Mouse (Mus musculus) gastrocnemius, postnatal 4 days (tissue): ENCODE measurements around the gene Syndig1l. TPM values are rescaled to one million over a fixed set of nuclear protein-coding genes. Genes with fewer than 3 reads are reported as not detected.

ENCODE experiments used
- DNase-seq, 2 experiments: peaks; one replicate each; pipeline ENCODE4 v3.0.0; 2021 to 2022; ENCODE audit warnings: low spot score in 2 of 2, mixed read lengths in 2 of 2
- long read RNA-seq, 2 experiments: library from polyadenylated mRNA; stranded (forward); transcript quantifications; one replicate each; pipeline ENCODE4 v2.0.0; 2021
- total RNA-seq, 2 experiments: library from RNA; stranded (reverse); gene quantifications; 2 replicates each; pipeline ENCODE4 v1.2.3; 2021

Syndig1l gene
- total RNA-seq, result not detected
- long read RNA-seq, experiment 1, result 0 reads
- long read RNA-seq, experiment 2, result 0 reads

- peak; percentile 70 to 78 for DNase-seq
These were observed at the start of gene Syndig1l for GRCm38 (mm10) chr12:84698319-84699081. Gene Syndig1l, minus strand, starts transcription at chr12:84698831.

- no peak for DNase-seq
These were observed 49.5 kb upstream of the Syndig1l start for GRCm38 (mm10) chr12:84748134-84748533.

DNA sequence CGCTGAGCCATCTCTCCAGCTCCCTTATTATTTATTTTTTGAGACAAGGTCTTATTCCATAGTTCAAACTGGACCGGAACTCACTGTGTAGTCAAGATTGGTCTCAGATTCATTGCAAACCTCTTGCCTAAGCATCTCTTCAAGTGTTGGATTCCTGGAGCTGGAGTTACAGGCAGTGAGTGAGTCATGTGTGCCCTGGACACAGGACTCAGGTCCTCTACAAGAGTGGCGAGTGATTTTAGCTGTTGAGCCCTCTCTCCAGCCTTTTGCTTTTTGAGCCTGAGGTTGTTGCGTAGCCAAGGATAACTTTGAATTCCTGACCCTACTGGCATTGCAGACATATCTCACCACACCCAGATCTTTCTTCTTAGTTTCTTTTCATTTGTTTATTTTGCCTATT is 47.1 kb upstream of the Syndig1l start:
- no peak for DNase-seq

- no peak for DNase-seq
These were observed 44.9 kb upstream of the Syndig1l start for GRCm38 (mm10) chr12:84743496-84743895.

DNA sequence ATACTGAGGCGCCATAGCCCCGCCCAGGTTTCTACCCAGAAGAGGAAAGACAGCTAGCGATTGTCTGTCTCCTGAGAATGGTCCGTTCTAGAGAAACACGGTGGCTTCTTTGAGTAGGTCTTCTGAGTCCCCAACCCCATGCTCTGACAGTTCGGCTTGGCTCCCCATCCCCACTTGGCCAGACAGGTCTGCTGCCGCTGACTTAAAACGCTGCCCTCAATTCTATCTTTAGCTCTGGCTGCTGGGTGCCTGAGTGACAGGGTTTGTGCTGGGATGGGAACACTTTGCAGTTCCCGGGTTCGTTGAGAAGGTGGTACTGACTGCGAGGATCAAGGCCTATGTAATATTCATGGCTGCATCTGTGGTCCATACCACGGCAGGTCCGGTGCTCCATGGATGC is 34.7 kb upstream of the Syndig1l start:
- no peak for DNase-seq

DNA sequence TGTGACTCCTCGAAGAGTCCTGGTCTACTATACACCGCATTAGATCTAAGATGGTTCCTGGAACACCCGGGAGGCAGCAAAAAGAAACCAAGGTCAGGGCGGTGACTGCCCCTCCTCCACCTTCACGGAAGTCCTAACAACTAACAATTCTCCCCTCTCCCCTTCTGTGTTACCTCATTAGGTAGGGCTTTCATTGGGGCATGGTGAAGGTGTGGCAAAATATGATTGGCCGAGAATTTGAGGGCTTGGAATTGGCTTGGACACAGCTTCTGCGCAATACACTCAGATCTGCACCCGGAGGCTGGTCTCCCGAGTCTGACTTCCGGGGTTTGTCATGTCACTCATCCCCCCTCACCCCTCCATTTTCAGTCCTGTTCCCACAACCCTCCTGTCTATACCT is 29.8 kb upstream of the Syndig1l start:
- no peak for DNase-seq

- DNase-seq, result no peak
These were observed 28.8 kb upstream of the Syndig1l start for GRCm38 (mm10) chr12:84727434-84727833.

DNA sequence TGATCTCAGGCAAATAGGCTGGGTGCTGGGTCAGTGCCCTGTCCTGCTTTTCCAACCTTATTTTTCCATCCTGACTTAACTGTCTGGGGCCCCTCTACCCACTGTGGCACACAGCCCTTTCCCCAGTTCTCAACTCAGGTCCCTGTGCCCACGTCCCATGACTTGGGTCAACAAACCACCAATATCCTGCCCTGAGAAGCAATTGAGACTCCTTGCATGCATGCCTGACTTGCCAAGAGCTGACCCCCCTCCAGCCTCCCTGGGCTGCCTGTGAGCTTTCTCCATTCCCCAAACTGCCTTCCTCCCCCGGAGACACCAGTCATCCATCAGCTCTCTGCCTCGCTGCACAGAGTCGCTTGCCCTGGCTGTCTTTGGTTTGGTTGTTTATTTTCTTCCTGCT is 28.4 kb upstream of the Syndig1l start:
- DNase-seq, result no peak

DNA sequence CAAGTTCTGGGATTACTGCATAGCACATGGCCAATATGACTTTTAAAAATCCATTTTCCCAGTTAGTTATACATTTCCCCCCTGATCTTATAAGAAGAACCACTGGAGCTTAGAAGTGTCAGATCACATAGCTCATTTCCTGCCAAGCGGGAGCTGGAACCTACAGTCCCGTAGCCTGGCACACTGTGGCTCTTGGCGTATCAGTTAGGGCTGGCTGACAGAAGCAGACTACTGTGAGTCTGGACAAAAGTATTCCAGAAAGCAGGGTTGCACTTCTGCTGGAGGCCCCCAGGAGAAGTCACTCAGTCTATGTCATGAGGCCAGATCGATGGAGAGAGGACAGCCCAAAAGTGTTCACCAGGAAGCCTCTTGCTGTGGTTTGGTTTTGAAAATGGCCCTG is 27.8 kb upstream of the Syndig1l start:
- no peak for DNase-seq

GRCm38 (mm10) chr12:84718462-84719244 is 20.0 kb upstream of the Syndig1l start:
- DNase-seq, result no peak

DNA sequence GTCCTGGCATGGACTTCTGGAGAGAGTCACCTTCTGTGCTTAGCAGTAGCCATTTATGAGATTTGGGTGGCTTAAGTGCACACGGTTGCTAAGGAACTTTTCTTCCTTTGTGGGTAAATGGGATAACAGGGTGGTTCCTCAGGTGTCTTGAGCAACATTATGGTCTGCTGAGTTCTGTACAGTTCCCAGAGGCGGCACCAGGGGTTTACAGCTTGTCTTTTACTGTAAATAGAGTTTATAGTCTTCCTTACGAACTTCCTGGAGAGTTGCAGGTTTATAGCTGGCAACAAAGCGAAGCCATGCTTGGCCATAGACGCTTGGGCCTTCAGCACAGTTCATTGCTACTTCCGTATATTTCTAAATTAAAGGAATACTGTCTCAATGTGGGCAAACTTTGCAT is 15.9 kb upstream of the Syndig1l start:
- DNase-seq, result no peak

DNA sequence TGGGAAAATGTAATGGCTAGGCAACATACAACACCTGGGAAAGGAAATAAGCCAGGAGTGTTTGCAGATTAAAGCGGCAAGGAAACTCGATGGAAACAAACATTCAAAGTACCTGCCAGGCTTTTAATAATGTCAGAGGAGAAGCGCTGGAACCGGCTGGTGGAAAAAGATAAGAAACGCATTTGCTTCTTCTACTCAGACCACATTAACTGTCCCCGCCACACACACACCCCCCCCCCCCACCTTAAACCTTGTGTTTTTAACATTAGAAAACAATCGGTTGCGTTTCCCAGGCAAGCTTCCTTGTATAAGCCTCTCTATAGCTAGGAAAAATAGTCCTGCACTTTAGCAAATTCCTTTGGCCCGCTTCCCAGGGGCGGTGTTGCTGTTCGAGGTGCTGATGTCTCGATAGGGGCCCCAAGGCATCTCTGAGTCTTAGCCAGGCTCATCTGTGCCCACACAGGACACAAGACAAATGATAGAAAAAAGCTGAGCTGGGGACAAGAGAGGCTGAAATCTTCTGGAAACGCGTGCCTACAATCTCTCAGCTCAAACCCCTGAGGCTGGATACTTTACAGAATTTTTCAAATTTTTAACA is 11.3 kb upstream of the Syndig1l start:
- peak in 1 of 2 experiments; percentile 20 for DNase-seq

GRCm38 (mm10) chr12:84707804-84708203 is 9.2 kb upstream of the Syndig1l start:
- DNase-seq, result no peak

- DNase-seq, result no peak
These were observed 8.3 kb upstream of the Syndig1l start for GRCm38 (mm10) chr12:84706886-84707285.

DNA sequence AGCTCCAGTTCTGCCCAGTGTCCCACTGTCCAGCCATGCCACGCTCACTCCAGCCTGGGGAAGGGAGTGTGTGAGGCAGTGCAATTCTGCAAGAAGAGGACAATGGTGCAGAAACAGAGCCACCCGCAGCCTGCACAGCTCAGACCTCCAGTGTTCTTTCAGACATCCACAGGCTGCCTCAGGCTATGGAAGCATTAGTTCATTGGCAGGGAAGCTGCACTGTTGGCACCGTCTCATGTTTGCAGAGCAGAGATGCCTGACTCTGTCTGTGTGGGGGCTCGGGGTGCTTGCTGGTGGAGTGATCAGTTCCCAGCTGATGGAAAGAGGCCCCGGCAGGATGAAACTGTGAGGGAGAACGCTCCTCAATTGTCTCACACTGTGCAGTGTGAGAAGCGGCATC is 4.0 kb upstream of the Syndig1l start:
- DNase-seq, result no peak

- no peak for DNase-seq
These were observed 6.5 kb downstream of the Syndig1l start for GRCm38 (mm10) chr12:84692141-84692540.

DNA sequence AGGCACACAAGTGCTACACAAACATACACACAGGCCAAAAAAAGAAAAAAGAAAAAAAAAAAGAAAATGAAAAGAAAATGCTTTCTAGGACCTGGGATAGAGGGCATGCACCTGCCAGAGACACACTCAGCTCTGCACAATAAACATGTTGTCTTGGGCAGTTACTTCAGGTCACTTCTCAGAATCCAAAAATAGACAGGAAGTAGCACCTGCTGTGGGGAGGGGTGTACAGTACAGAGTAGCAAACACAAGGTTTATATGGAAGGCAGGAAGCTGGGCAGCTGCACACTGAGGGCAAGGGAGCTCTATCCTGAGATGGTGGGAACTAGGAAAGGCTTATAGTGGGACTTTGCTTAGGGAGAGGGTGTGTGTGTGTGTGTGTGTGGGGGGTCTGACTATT is 7.3 kb downstream of the Syndig1l start:
- DNase-seq, result no peak

GRCm38 (mm10) chr12:84689051-84689450 is 9.6 kb downstream of the Syndig1l start:
- DNase-seq, result no peak

DNA sequence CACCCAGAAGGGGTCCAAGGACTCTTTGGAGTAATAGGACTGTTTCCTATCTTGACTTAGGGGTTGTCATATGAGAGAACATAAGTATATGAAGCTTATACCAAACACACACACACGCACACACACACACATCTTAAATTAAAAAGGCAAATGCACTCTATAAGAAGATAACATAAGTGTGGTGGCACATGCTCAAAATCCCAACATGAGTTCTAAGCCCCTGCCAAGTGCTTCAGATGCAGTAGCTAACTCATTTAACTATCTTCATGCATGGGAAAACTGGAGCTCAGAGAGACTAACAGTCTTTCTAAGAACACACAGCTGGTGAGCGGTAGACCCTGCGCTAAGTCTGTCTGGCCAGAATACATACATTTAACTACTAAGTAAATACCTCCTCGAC is 11.1 kb downstream of the Syndig1l start:
- no peak for DNase-seq

DNA sequence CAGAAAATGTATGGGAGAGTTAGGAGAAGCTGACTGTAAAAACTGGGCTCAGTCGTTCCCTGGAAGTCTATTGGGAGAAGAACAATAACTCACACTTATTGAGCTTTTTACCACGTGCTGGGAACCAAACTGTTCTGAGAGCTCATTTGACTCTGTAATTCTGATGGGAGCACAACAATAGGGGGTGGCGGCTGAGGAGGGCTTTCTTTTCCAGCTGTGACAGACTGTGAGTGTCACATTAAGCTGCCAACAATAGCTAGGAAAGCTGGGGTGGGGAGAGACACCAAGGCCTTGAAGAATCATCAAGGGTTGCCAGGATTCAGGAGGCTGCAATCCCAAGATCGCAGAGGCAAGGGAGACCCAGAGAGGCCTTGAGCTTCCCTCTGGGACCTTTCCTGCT is 12.5 kb downstream of the Syndig1l start:
- no peak for DNase-seq

DNA sequence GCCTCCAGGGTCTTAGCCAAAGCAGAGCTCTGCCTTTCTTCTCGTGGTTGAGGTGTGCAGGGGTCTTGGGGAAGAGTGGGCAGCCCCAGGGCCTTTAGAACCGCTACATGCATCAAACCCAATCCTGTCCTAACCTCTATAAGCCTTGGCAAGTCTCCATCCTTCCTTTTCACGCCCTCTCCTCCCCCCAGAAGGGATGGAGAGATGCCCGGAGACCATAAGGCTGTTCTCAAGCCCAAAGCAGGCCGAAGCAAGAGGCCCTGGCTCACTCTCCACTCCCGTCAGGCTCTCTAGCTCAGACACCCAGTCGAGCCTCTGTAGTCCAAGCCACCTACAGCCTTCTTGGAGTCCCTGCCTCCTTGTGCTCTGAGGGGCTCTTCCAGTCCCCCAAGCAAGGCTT is 14.1 kb downstream of the Syndig1l start:
- no peak for DNase-seq

DNA sequence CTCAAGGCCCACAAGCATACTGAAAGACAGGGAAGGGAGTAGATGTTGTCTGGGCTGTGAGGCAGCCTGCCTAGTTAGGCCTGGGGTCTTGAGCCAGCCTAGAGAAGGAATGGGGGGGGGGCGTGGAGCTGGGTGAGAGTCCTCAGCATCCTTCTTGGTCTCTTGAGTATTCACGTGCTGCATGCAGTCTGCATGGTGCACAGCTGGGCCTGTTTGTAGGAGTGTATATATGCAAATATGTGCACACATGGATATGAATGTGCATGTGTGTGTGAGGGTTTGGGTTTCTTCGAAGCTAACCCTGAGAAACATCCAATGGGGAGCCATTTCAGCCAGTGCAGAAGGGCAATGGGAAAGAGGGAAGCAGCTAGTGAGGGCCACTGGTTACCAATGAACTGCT is 22.6 kb downstream of the Syndig1l start:
- DNase-seq, result no peak
